Mouse (Mus musculus): ENCODE measurements at regions not wholly inside any gene's neighbourhood (a gene's known extent, or its start where the extent isn't known, plus 50 kb on each side); places are given as distances from the start of the nearest gene placed in this dataset.
"Not testable (repeated sequence)": the region's sequence is repeated elsewhere in the genome, so short reads cannot be mapped to it uniquely, and the experiment has no call there.

- Histone ChIP-seq H3K4me1 (ENCODE audit: control insufficient read depth, insufficient read depth, low read length) (no peaks in the 10 kb centered on the region), H3K27ac (ENCODE audit: low read depth, low read length) (no peak overlapping the region), H3K9ac (ENCODE audit: low read depth, low read length) (no peak overlapping the region), H3K27me3 (ENCODE audit: control insufficient read depth, insufficient read depth, low read length) (no peaks in the 10 kb centered on the region), H3K9me3 (ENCODE audit: control insufficient read depth, low read length) (no peaks in the 10 kb centered on the region), H3K4me3 (ENCODE audit: low read length) (no peak overlapping the region), H3K4me2 (replicated peaks; ENCODE audit: low read depth, low read length) (no peak overlapping the region), H3K36me3 (ENCODE audit: control insufficient read depth, insufficient read depth, low read length) (no peaks in the 10 kb centered on the region)
- no peak for ATAC-seq (ENCODE audit: low FRiP score, low TSS enrichment)
- 70% methylated on average over 6 of the region's 6 CpGs for WGBS
Measured at GRCm38 (mm10) chr9:14071728-14072127, 203.1 kb upstream of the Sesn3 start.

- Histone ChIP-seq H3K27ac (ENCODE audit: low read depth, low read length) (no peak overlapping the region), H3K27me3 (ENCODE audit: control insufficient read depth, insufficient read depth, low read length) (no peaks in the 10 kb centered on the region), H3K36me3 (ENCODE audit: control insufficient read depth, insufficient read depth, low read length) (no peaks in the 10 kb centered on the region), H3K4me2 (replicated peaks; ENCODE audit: low read depth, low read length) (no peak overlapping the region), H3K4me3 (ENCODE audit: low read length) (no peak overlapping the region), H3K4me1 (ENCODE audit: control insufficient read depth, insufficient read depth, low read length) (no peaks in the 10 kb centered on the region), H3K9me3 (ENCODE audit: control insufficient read depth, low read length) (no peaks in the 10 kb centered on the region), H3K9ac (ENCODE audit: low read depth, low read length) (no peak overlapping the region)
- 71% methylated on average over 1 of the region's 1 CpGs for WGBS
- no peak for ATAC-seq (ENCODE audit: low FRiP score, low TSS enrichment)
Measured at GRCm38 (mm10) chr9:14072950-14073349, 201.9 kb upstream of the Sesn3 start.

- Histone ChIP-seq H3K4me2 (replicated peaks; ENCODE audit: low read depth, low read length) (no peak overlapping the region), H3K4me3 (ENCODE audit: low read length) (no peak overlapping the region), H3K9me3 (ENCODE audit: control insufficient read depth, low read length) (no peaks in the 10 kb centered on the region), H3K27me3 (ENCODE audit: control insufficient read depth, insufficient read depth, low read length) (no peaks in the 10 kb centered on the region), H3K4me1 (ENCODE audit: control insufficient read depth, insufficient read depth, low read length) (no peaks in the 10 kb centered on the region), H3K27ac (ENCODE audit: low read depth, low read length) (no peak overlapping the region), H3K36me3 (ENCODE audit: control insufficient read depth, insufficient read depth, low read length) (no peaks in the 10 kb centered on the region), H3K9ac (ENCODE audit: low read depth, low read length) (no peak overlapping the region)
- no peak for ATAC-seq (ENCODE audit: low FRiP score, low TSS enrichment)
- WGBS: 88% methylated on average over 6 of the region's 6 CpGs
Measured at GRCm38 (mm10) chr9:14074273-14074672, 200.6 kb upstream of the Sesn3 start.

- H3K27me3 ChIP-seq (ENCODE audit: control insufficient read depth, insufficient read depth, low read length); ATAC-seq (ENCODE audit: low FRiP score, low TSS enrichment); H3K27ac ChIP-seq (ENCODE audit: low read depth, low read length); H3K4me3 ChIP-seq (ENCODE audit: low read length); H3K9ac ChIP-seq (ENCODE audit: low read depth, low read length); H3K36me3 ChIP-seq (ENCODE audit: control insufficient read depth, insufficient read depth, low read length); H3K9me3 ChIP-seq (ENCODE audit: control insufficient read depth, low read length); H3K4me1 ChIP-seq (ENCODE audit: control insufficient read depth, insufficient read depth, low read length); H3K4me2 ChIP-seq (replicated peaks; ENCODE audit: low read depth, low read length): not testable (repeated sequence)
Measured at GRCm38 (mm10) chr9:14074866-14075265, 200.0 kb upstream of the Sesn3 start.

- ATAC-seq (ENCODE audit: low FRiP score, low TSS enrichment): no peak
- 66% methylated on average over 4 of the region's 4 CpGs for WGBS
- no peaks in the 10 kb centered on the region for H3K4me1 ChIP-seq (ENCODE audit: control insufficient read depth, insufficient read depth, low read length)
Measured at GRCm38 (mm10) chr9:14075452-14075851, 199.4 kb upstream of the Sesn3 start.

GRCm38 (mm10) chr9:14075868-14076267, 199.0 kb upstream of the Sesn3 start:
- no peak overlapping the region for H3K4me2 ChIP-seq (replicated peaks; ENCODE audit: low read depth, low read length)
- no peaks in the 10 kb centered on the region for H3K4me1 ChIP-seq (ENCODE audit: control insufficient read depth, insufficient read depth, low read length)
- ATAC-seq (ENCODE audit: low FRiP score, low TSS enrichment): no peak
- H3K9me3 ChIP-seq (ENCODE audit: control insufficient read depth, low read length): no peaks in the 10 kb centered on the region
- WGBS: 97% methylated on average over 1 of the region's 1 CpGs
- H3K27me3 ChIP-seq (ENCODE audit: control insufficient read depth, insufficient read depth, low read length): no peaks in the 10 kb centered on the region
- no peak overlapping the region for H3K4me3 ChIP-seq (ENCODE audit: low read length)
- H3K27ac ChIP-seq (ENCODE audit: low read depth, low read length): no peak overlapping the region
- no peaks in the 10 kb centered on the region for H3K36me3 ChIP-seq (ENCODE audit: control insufficient read depth, insufficient read depth, low read length)
- H3K9ac ChIP-seq (ENCODE audit: low read depth, low read length): no peak overlapping the region

More at GRCm38 (mm10) chr9:14075452-14075851, 199.4 kb upstream of the Sesn3 start:
- Histone ChIP-seq H3K27ac (ENCODE audit: low read depth, low read length) (no peak overlapping the region), H3K9me3 (ENCODE audit: control insufficient read depth, low read length) (no peaks in the 10 kb centered on the region), H3K36me3 (ENCODE audit: control insufficient read depth, insufficient read depth, low read length) (no peaks in the 10 kb centered on the region), H3K9ac (ENCODE audit: low read depth, low read length) (no peak overlapping the region), H3K4me2 (replicated peaks; ENCODE audit: low read depth, low read length) (no peak overlapping the region), H3K4me3 (ENCODE audit: low read length) (no peak overlapping the region), H3K27me3 (ENCODE audit: control insufficient read depth, insufficient read depth, low read length) (no peaks in the 10 kb centered on the region)

- ATAC-seq (ENCODE audit: low FRiP score, low TSS enrichment): no peak
Measured at GRCm38 (mm10) chr9:14076728-14077127, 198.1 kb upstream of the Sesn3 start.

GRCm38 (mm10) chr9:14081138-14081537, 193.7 kb upstream of the Sesn3 start:
- Histone ChIP-seq H3K4me3 (ENCODE audit: low read length) (no peak overlapping the region), H3K27me3 (ENCODE audit: control insufficient read depth, insufficient read depth, low read length) (no peaks in the 10 kb centered on the region), H3K9ac (ENCODE audit: low read depth, low read length) (no peak overlapping the region), H3K9me3 (ENCODE audit: control insufficient read depth, low read length) (no peaks in the 10 kb centered on the region), H3K27ac (ENCODE audit: low read depth, low read length) (no peak overlapping the region), H3K36me3 (ENCODE audit: control insufficient read depth, insufficient read depth, low read length) (no peaks in the 10 kb centered on the region), H3K4me2 (replicated peaks; ENCODE audit: low read depth, low read length) (no peak overlapping the region), H3K4me1 (ENCODE audit: control insufficient read depth, insufficient read depth, low read length) (no peaks in the 10 kb centered on the region)
- 40% methylated on average over 4 of the region's 4 CpGs for WGBS
- no peak for ATAC-seq (ENCODE audit: low FRiP score, low TSS enrichment)

More at GRCm38 (mm10) chr9:14076728-14077127, 198.1 kb upstream of the Sesn3 start:
- Histone ChIP-seq H3K36me3 (ENCODE audit: control insufficient read depth, insufficient read depth, low read length) (no peaks in the 10 kb centered on the region), H3K27me3 (ENCODE audit: control insufficient read depth, insufficient read depth, low read length) (no peaks in the 10 kb centered on the region), H3K27ac (ENCODE audit: low read depth, low read length) (no peak overlapping the region), H3K9ac (ENCODE audit: low read depth, low read length) (no peak overlapping the region), H3K9me3 (ENCODE audit: control insufficient read depth, low read length) (no peaks in the 10 kb centered on the region), H3K4me3 (ENCODE audit: low read length) (no peak overlapping the region), H3K4me1 (ENCODE audit: control insufficient read depth, insufficient read depth, low read length) (no peaks in the 10 kb centered on the region), H3K4me2 (replicated peaks; ENCODE audit: low read depth, low read length) (no peak overlapping the region)
- 72% methylated on average over 5 of the region's 5 CpGs for WGBS

- Histone ChIP-seq H3K9ac (ENCODE audit: low read depth, low read length) (no peak overlapping the region), H3K27me3 (ENCODE audit: control insufficient read depth, insufficient read depth, low read length) (no peaks in the 10 kb centered on the region), H3K36me3 (ENCODE audit: control insufficient read depth, insufficient read depth, low read length) (no peaks in the 10 kb centered on the region), H3K4me1 (ENCODE audit: control insufficient read depth, insufficient read depth, low read length) (no peaks in the 10 kb centered on the region), H3K9me3 (ENCODE audit: control insufficient read depth, low read length) (no peaks in the 10 kb centered on the region), H3K4me3 (ENCODE audit: low read length) (no peak overlapping the region), H3K27ac (ENCODE audit: low read depth, low read length) (no peak overlapping the region), H3K4me2 (replicated peaks; ENCODE audit: low read depth, low read length) (no peak overlapping the region)
- WGBS: 58% methylated on average over 2 of the region's 2 CpGs
- ATAC-seq (ENCODE audit: low FRiP score, low TSS enrichment): no peak
Measured at GRCm38 (mm10) chr9:14086201-14086600, 188.7 kb upstream of the Sesn3 start.

- WGBS: 91% methylated on average over 3 of the region's 3 CpGs
- Histone ChIP-seq H3K9ac (ENCODE audit: low read depth, low read length) (no peak overlapping the region), H3K4me1 (ENCODE audit: control insufficient read depth, insufficient read depth, low read length) (no peaks in the 10 kb centered on the region), H3K9me3 (ENCODE audit: control insufficient read depth, low read length) (no peaks in the 10 kb centered on the region), H3K36me3 (ENCODE audit: control insufficient read depth, insufficient read depth, low read length) (no peaks in the 10 kb centered on the region), H3K27ac (ENCODE audit: low read depth, low read length) (no peak overlapping the region), H3K4me3 (ENCODE audit: low read length) (no peak overlapping the region), H3K27me3 (ENCODE audit: control insufficient read depth, insufficient read depth, low read length) (no peaks in the 10 kb centered on the region), H3K4me2 (replicated peaks; ENCODE audit: low read depth, low read length) (no peak overlapping the region)
- no peak for ATAC-seq (ENCODE audit: low FRiP score, low TSS enrichment)
Measured at GRCm38 (mm10) chr9:14086611-14087010, 188.3 kb upstream of the Sesn3 start.

Measured in kidney, embryonic 14.5 days (tissue).